In the genomic region with DNA sequence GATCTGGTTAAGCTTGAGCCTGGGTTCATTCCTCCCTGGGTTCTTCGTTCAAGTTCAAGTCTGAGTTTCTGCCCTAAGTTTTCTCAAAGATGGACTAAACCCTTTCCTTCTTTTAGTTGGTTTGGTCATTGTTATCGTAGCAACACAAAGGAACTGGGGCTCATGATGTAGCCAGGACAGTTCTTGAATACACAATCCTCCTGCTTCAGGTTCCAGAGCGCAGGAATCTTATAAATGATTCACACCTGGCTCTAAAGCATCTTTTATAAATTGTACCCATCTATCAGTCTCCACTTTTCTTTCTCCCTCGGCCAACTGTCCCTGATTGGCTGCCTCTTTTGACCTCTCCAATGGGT, we compare ENCODE assay signal across 9 mouse cellular contexts. TPM values are rescaled to one million over a fixed set of nuclear protein-coding genes. Genes with fewer than 3 reads are reported as not detected.
DNase-seq lines count a peak whose midpoint lies in the region; ATAC-seq and TF ChIP-seq lines count a peak whose summit lies in the region.
"Had no signal": no experiment of that assay in that cellular context is flagged by ENCODE, and none has a peak within 500 bp of the region (broad histone marks: within the 10 kb centered on the region; RNA-seq: fewer than 3 reads in every experiment).

No protein-coding gene starts in this region.

- no peak for TF ChIP-seq POLR2A in CH12.LX (IDR thresholded peaks at IDR 0.05; ENCODE audit: low read depth, low read length)

- in situ Hi-C loops in CH12.LX (cut with MboI; ENCODE audit: low pct_ligation_motif_present, low pct_unique_long_range_greater_than_20kb, low sequenced_read_pairs), result no loop called here

- no peaks in the 10 kb centered on the region for H3K9me3 ChIP-seq in heart, embryonic 11.5 days (replicated peaks; ENCODE audit: control insufficient read depth, low read length)
- H3K9me3 ChIP-seq in CH12.LX (replicated peaks; ENCODE audit: low read length), result no peaks in the 10 kb centered on the region
- H3K9me3 ChIP-seq in forebrain, embryonic 14.5 days (replicated peaks; ENCODE audit: control insufficient read depth, low read length), result no peaks in the 10 kb centered on the region
- no peaks in the 10 kb centered on the region for H3K9me3 ChIP-seq in liver, embryonic 14.5 days (ENCODE audit: control insufficient read depth, low read length)

- H3K79me2 ChIP-seq in CH12.LX (replicated peaks; ENCODE audit: control insufficient read depth, extremely low read depth, insufficient read depth, poor library complexity, severe bottlenecking), result peaks cover 25% of the 10 kb centered on the region

- H3K27me3 ChIP-seq in heart, embryonic 11.5 days (ENCODE audit: control insufficient read depth, insufficient read depth, low read length), result no peaks in the 10 kb centered on the region
- no peaks in the 10 kb centered on the region for H3K27me3 ChIP-seq in CH12.LX (replicated peaks)
- no peaks in the 10 kb centered on the region for H3K27me3 ChIP-seq in forebrain, embryonic 14.5 days (replicated peaks; ENCODE audit: control insufficient read depth, insufficient read depth, low read length)
- no peaks in the 10 kb centered on the region for H3K27me3 ChIP-seq in liver, embryonic 14.5 days (ENCODE audit: control insufficient read depth, insufficient read depth, low read length)

- H3K9ac ChIP-seq in heart, embryonic 11.5 days (ENCODE audit: low read depth, low read length), result peak overlapping the region; percentile 99; the same call in 1 of the 2 replicates
- peak overlapping the region; percentile 97; the same call in 1 of the 2 replicates for H3K9ac ChIP-seq in CH12.LX (ENCODE audit: insufficient read depth, low read depth)
- peak overlapping the region; percentile 99 for H3K9ac ChIP-seq in forebrain, embryonic 14.5 days (ENCODE audit: low read length)
- H3K9ac ChIP-seq in liver, embryonic 14.5 days (replicated peaks), result peak overlapping the region; percentile 89

- H3K27ac ChIP-seq in heart, embryonic 11.5 days (ENCODE audit: low read depth, low read length), result peak overlapping the region; percentile 83
- peak overlapping the region; percentile 75 for H3K27ac ChIP-seq in CH12.LX (ENCODE audit: insufficient read depth, low read depth)
- peak overlapping the region; percentile 94 for H3K27ac ChIP-seq in forebrain, embryonic 14.5 days (ENCODE audit: low read depth, low read length)
- H3K27ac ChIP-seq in liver, embryonic 14.5 days, result peak overlapping the region; percentile 34

- DNase-seq in heart, postnatal 10 days, result no peak
- no peak for DNase-seq in CH12.LX (ENCODE audit: extremely low read depth)
- DNase-seq in forebrain, embryonic 14.5 days (ENCODE audit: low spot score), result no peak
- no peak for DNase-seq in liver, embryonic 14.5 days (ENCODE audit: low read depth in 3 of 3, low spot score in 3 of 3)
- DNase-seq in B cell, adult 2 months, result no peak
- DNase-seq in spleen, adult 18-20 months, result no peak

- peaks cover 12% of the 10 kb centered on the region; the same call in 1 of the 2 replicates for H3K36me3 ChIP-seq in heart, embryonic 11.5 days (ENCODE audit: control insufficient read depth, insufficient read depth, low read length)
- H3K36me3 ChIP-seq in CH12.LX (replicated peaks in 1 of 2; ENCODE audit: control insufficient read depth in 1 of 2, insufficient read depth in 1 of 2, low read length in 1 of 2), result peaks cover 13 to 29% of the 10 kb centered on the region in 2 experiments
- peaks cover 28% of the 10 kb centered on the region for H3K36me3 ChIP-seq in forebrain, embryonic 14.5 days (ENCODE audit: control insufficient read depth, insufficient read depth, low read length)
- H3K36me3 ChIP-seq in liver, embryonic 14.5 days (replicated peaks; ENCODE audit: control insufficient read depth, insufficient read depth, low read depth), result no peaks in the 10 kb centered on the region; the same call in 1 of the 2 replicates

- WGBS in heart, embryonic 11.5 days (ENCODE audit: insufficient replicate concordance), result 49% methylated on average over 4 of the region's 4 CpGs
- WGBS in forebrain, embryonic 14.5 days, result 40% methylated on average over 4 of the region's 4 CpGs
- WGBS in liver, embryonic 14.5 days (ENCODE audit: insufficient replicate concordance), result 49% methylated on average over 4 of the region's 4 CpGs

- no peak for TF ChIP-seq EP300 in CH12.LX (IDR thresholded peaks at IDR 0.05; ENCODE audit: low read length)
- no peak for TF ChIP-seq EP300 in liver, embryonic 14.5 days (IDR thresholded peaks at IDR 0.05; ENCODE audit: low read depth)

- intact Hi-C loops in heart, postnatal 10 days (cut with DNase I), result no loop called here

- ATAC-seq in heart, embryonic 11.5 days (replicated peaks; ENCODE audit: insufficient number of reproducible peaks, low FRiP score, low TSS enrichment), result no peak
- no peak for ATAC-seq in forebrain, embryonic 14.5 days
- no peak for ATAC-seq in liver, embryonic 14.5 days (ENCODE audit: insufficient read depth)
- no peak for ATAC-seq in megakaryocyte-erythroid progenitor cell, adult 5-6 weeks (replicated peaks; ENCODE audit: low FRiP score, low TSS enrichment, poor library complexity, severe bottlenecking)

- no peak for TF ChIP-seq CTCF in CH12.LX (conservative IDR thresholded peaks at IDR 0.05 in 1 of 2, IDR thresholded peaks at IDR 0.05 in 1 of 2; ENCODE audit: low read depth in 2 of 2, low read length in 2 of 2)
- TF ChIP-seq CTCF in liver, embryonic 14.5 days (IDR thresholded peaks at IDR 0.05; ENCODE audit: low read depth), result no peak

- peak overlapping the region; percentile 96 for H3K4me3 ChIP-seq in heart, embryonic 11.5 days (ENCODE audit: low read depth, low read length)
- peak overlapping the region; percentile 55 to 89 (median 83) for H3K4me3 ChIP-seq in CH12.LX (replicated peaks in 1 of 3; ENCODE audit: low read depth in 2 of 3, low read length in 2 of 3, poor library complexity in 1 of 3)
- peak overlapping the region; percentile 99 for H3K4me3 ChIP-seq in forebrain, embryonic 14.5 days (ENCODE audit: low read depth, low read length)
- H3K4me3 ChIP-seq in liver, embryonic 14.5 days (ENCODE audit: insufficient read depth in 1 of 2, low read depth in 2 of 2, low read length in 2 of 2), result peak overlapping the region; percentile 62 to 65; a peak in 2 of 4 replicates

- TF ChIP-seq RAD21 in CH12.LX (IDR thresholded peaks at IDR 0.05; ENCODE audit: low read depth, low read length), result no peak

- dilution Hi-C loops in CH12.LX (cut with MboI; ENCODE audit: extremely low pct_ligation_motif_present, extremely low pct_unique_long_range_greater_than_20kb, low sequenced_read_pairs), result no loop called here

- H3K4me2 ChIP-seq in heart, embryonic 11.5 days, result peak overlapping the region; percentile 90
- peak overlapping the region; percentile 94 for H3K4me2 ChIP-seq in CH12.LX (ENCODE audit: insufficient read depth, low read depth, poor library complexity, severe bottlenecking)
- H3K4me2 ChIP-seq in forebrain, embryonic 14.5 days (ENCODE audit: low read length), result peak overlapping the region; percentile 61
- peak overlapping the region; percentile 92 for H3K4me2 ChIP-seq in liver, embryonic 14.5 days (ENCODE audit: low read depth)

- peaks cover 14% of the 10 kb centered on the region for H3K4me1 ChIP-seq in heart, embryonic 11.5 days (ENCODE audit: control insufficient read depth, insufficient read depth, low read length)
- H3K4me1 ChIP-seq in CH12.LX (ENCODE audit: control insufficient read depth in 1 of 2, insufficient read depth in 2 of 2), result peaks cover 14 to 38% of the 10 kb centered on the region in 2 experiments
- H3K4me1 ChIP-seq in forebrain, embryonic 14.5 days (ENCODE audit: control insufficient read depth, insufficient read depth, low read length), result peaks cover 11% of the 10 kb centered on the region
- H3K4me1 ChIP-seq in liver, embryonic 14.5 days (replicated peaks; ENCODE audit: control insufficient read depth in 2 of 2, insufficient read depth in 2 of 2, low read length in 1 of 2), result peaks cover 5 to 25% of the 10 kb centered on the region in 2 experiments; a peak in 3 of 4 replicates

RNA-seq across cellular contexts. Expression of a gene that starts 0.8 kb away (rescaled TPM):
- polyA plus RNA-seq in heart, embryonic 11.5 days (2014; fragmentation: Nextera tagmentation; extraction: Ambion mirVana), result 9.3 and 11.7 TPM in 2 replicates
- total RNA-seq in heart, postnatal 10 days (2021), result 10 to 100 TPM; 43.1 to 43.7 TPM
- total RNA-seq in CH12.LX (2012; rRNA removed) (15.3 and 15.8 TPM in 2 replicates), CH12.LX (2014; rRNA removed) (3.5 and 4.3 TPM in 2 replicates)
- 45.9 and 51.0 TPM in 2 replicates for polyA plus RNA-seq in CH12.LX (2012; ENCODE audit: insufficient read length, low read depth)
- 6.8 and 10.3 TPM in 2 replicates for polyA plus RNA-seq in forebrain, embryonic 14.5 days (2014; fragmentation: Nextera tagmentation; extraction: Ambion mirVana)
- polyA plus RNA-seq in liver, embryonic 14.5 days (2012; rRNA removed), result 7.4 and 7.7 TPM in 2 replicates
- 4.3 and 5.5 TPM in 2 replicates for polyA plus RNA-seq in liver, embryonic 14.5 days (2014; fragmentation: Nextera tagmentation; extraction: Ambion mirVana)
- 62.2 and 68.5 TPM in 2 replicates for total RNA-seq in megakaryocyte-erythroid progenitor cell, adult 5-6 weeks (2014; fragmentation: Nextera tagmentation)
- 8.3 and 11.7 TPM in 2 replicates for total RNA-seq in megakaryocyte-erythroid progenitor cell, adult 5-6 weeks (2017)

RNA-seq across cellular contexts. Expression of a gene that starts 7.3 kb away (rescaled TPM):
- 12.6 and 14.0 TPM in 2 replicates for polyA plus RNA-seq in heart, embryonic 11.5 days (2014; fragmentation: Nextera tagmentation; extraction: Ambion mirVana)
- 100 to 1,000 TPM; 156 to 159 TPM for total RNA-seq in heart, postnatal 10 days (2021)
- total RNA-seq in CH12.LX (2012; rRNA removed) (8.4 and 11.1 TPM in 2 replicates), CH12.LX (2014; rRNA removed) (5.7 and 7.7 TPM in 2 replicates)
- polyA plus RNA-seq in CH12.LX (2012; ENCODE audit: insufficient read length, low read depth), result 8.6 and 12.1 TPM in 2 replicates
- polyA plus RNA-seq in forebrain, embryonic 14.5 days (2014; fragmentation: Nextera tagmentation; extraction: Ambion mirVana), result 22.8 and 26.9 TPM in 2 replicates
- 6.5 and 7.7 TPM in 2 replicates for polyA plus RNA-seq in liver, embryonic 14.5 days (2012; rRNA removed)
- 4.7 and 5.0 TPM in 2 replicates for polyA plus RNA-seq in liver, embryonic 14.5 days (2014; fragmentation: Nextera tagmentation; extraction: Ambion mirVana)
- 12.9 and 16.8 TPM in 2 replicates for total RNA-seq in megakaryocyte-erythroid progenitor cell, adult 5-6 weeks (2014; fragmentation: Nextera tagmentation)
- total RNA-seq in megakaryocyte-erythroid progenitor cell, adult 5-6 weeks (2017), result 8.8 and 10.9 TPM in 2 replicates

RNA-seq across cellular contexts. Expression of a gene that starts 25.0 kb away (rescaled TPM):
- 0.52 TPM in 1 of 2 replicates, not detected in the other for polyA plus RNA-seq in heart, embryonic 11.5 days (2014; fragmentation: Nextera tagmentation; extraction: Ambion mirVana)
- total RNA-seq in heart, postnatal 10 days (2021), result not detected
- total RNA-seq in CH12.LX (2012; rRNA removed) (0.21 TPM in 1 of 2 replicates, not detected in the other), CH12.LX (2014; rRNA removed) (not detected in 2 replicates)
- polyA plus RNA-seq in CH12.LX (2012; ENCODE audit: insufficient read length, low read depth), result 0.11 TPM in 1 of 2 replicates, not detected in the other
- polyA plus RNA-seq in forebrain, embryonic 14.5 days (2014; fragmentation: Nextera tagmentation; extraction: Ambion mirVana), result not detected in 2 replicates
- polyA plus RNA-seq in liver, embryonic 14.5 days (2012; rRNA removed), result 33.0 and 40.8 TPM in 2 replicates
- polyA plus RNA-seq in liver, embryonic 14.5 days (2014; fragmentation: Nextera tagmentation; extraction: Ambion mirVana), result 37.6 and 40.7 TPM in 2 replicates
- total RNA-seq in megakaryocyte-erythroid progenitor cell, adult 5-6 weeks (2014; fragmentation: Nextera tagmentation), result not detected in 2 replicates
- not detected in 2 replicates for total RNA-seq in megakaryocyte-erythroid progenitor cell, adult 5-6 weeks (2017)
- total RNA-seq: left cerebral cortex, adult 18-20 months had no signal

RNA-seq across cellular contexts. Expression of a gene that starts 35.2 kb away (rescaled TPM):
- polyA plus RNA-seq in heart, embryonic 11.5 days (2014; fragmentation: Nextera tagmentation; extraction: Ambion mirVana), result 61.6 and 70.8 TPM in 2 replicates
- 10 to 100 TPM; 42.5 to 44.7 TPM for total RNA-seq in heart, postnatal 10 days (2021)
- total RNA-seq in CH12.LX (2012; rRNA removed) (43.7 and 45.8 TPM in 2 replicates), CH12.LX (2014; rRNA removed) (40.3 and 46.9 TPM in 2 replicates)
- 123 and 147 TPM in 2 replicates for polyA plus RNA-seq in CH12.LX (2012; ENCODE audit: insufficient read length, low read depth)
- polyA plus RNA-seq in forebrain, embryonic 14.5 days (2014; fragmentation: Nextera tagmentation; extraction: Ambion mirVana), result 147 and 180 TPM in 2 replicates
- 24.2 and 25.4 TPM in 2 replicates for polyA plus RNA-seq in liver, embryonic 14.5 days (2012; rRNA removed)
- polyA plus RNA-seq in liver, embryonic 14.5 days (2014; fragmentation: Nextera tagmentation; extraction: Ambion mirVana), result 45.4 and 48.7 TPM in 2 replicates
- total RNA-seq in megakaryocyte-erythroid progenitor cell, adult 5-6 weeks (2014; fragmentation: Nextera tagmentation), result 63.0 and 130 TPM in 2 replicates
- total RNA-seq in megakaryocyte-erythroid progenitor cell, adult 5-6 weeks (2017), result 54.4 and 98.8 TPM in 2 replicates

RNA-seq across cellular contexts. Expression of a gene that starts 35.4 kb away (rescaled TPM):
- polyA plus RNA-seq in heart, embryonic 11.5 days (2014; fragmentation: Nextera tagmentation; extraction: Ambion mirVana), result 24.5 and 24.8 TPM in 2 replicates
- 10 to 100 TPM; 24.0 to 24.8 TPM for total RNA-seq in heart, postnatal 10 days (2021)
- total RNA-seq in CH12.LX (2012; rRNA removed) (19.9 and 20.1 TPM in 2 replicates), CH12.LX (2014; rRNA removed) (15.3 and 15.9 TPM in 2 replicates)
- polyA plus RNA-seq in CH12.LX (2012; ENCODE audit: insufficient read length, low read depth), result 17.4 TPM in 2 replicates
- 94.2 and 107 TPM in 2 replicates for polyA plus RNA-seq in forebrain, embryonic 14.5 days (2014; fragmentation: Nextera tagmentation; extraction: Ambion mirVana)
- 5.0 and 5.9 TPM in 2 replicates for polyA plus RNA-seq in liver, embryonic 14.5 days (2012; rRNA removed)
- 4.8 and 6.2 TPM in 2 replicates for polyA plus RNA-seq in liver, embryonic 14.5 days (2014; fragmentation: Nextera tagmentation; extraction: Ambion mirVana)
- 20.9 and 21.6 TPM in 2 replicates for total RNA-seq in megakaryocyte-erythroid progenitor cell, adult 5-6 weeks (2014; fragmentation: Nextera tagmentation)
- 8.8 and 12.9 TPM in 2 replicates for total RNA-seq in megakaryocyte-erythroid progenitor cell, adult 5-6 weeks (2017)

Comparison
In these comparisons a context has a peak if more than half of its experiments do, and no peak if none do; other contexts are left out.
1. H3K27ac ChIP-seq: peak in every context shown above with its lines; median percentile 94 in forebrain, embryonic 14.5 days; 83 in heart, embryonic 11.5 days; 75 in CH12.LX; 34 in liver, embryonic 14.5 days.
2. RNA of a gene that starts 25.0 kb away (polyA plus RNA-seq): 33.0 to 40.8 TPM in liver, embryonic 14.5 days; 0.52 TPM in heart, embryonic 11.5 days, 0.11 TPM in CH12.LX and not detected in forebrain, embryonic 14.5 days; every median in the first group is over 10 times any median in the second.
3. Peak in every context shown above with its lines, with median percentiles within 50 percentile points of each other: H3K4me2 ChIP-seq, H3K4me3 ChIP-seq and H3K9ac ChIP-seq.